Mouse (Mus musculus) ES-Bruce4 (cell line): ENCODE results near the gene C1qtnf6.

Source experiments
- CTCF ChIP-seq: IDR thresholded peaks from one replicate; pipeline ENCODE4 v1.8.1; 2011; ENCODE audit warnings: low read depth, low read length
- EP300 ChIP-seq: IDR thresholded peaks from 2 replicates; pipeline ENCODE4 v1.6.1; 2011; ENCODE audit warnings: low read depth, low read length; ENCODE audit not compliant: insufficient read depth
- POLR2A ChIP-seq: IDR thresholded peaks from one replicate; pipeline ENCODE4 v1.8.1; 2011; ENCODE audit warnings: low read length; ENCODE audit not compliant: insufficient read depth

- TF ChIP-seq CTCF (no peak), EP300 (no peak), POLR2A (no peak)
Measured at GRCm38 (mm10) chr15:78487066-78487465, 44.1 kb downstream of the C1qtnf6 start.
